Mouse (Mus musculus) erythroblast, embryonic 14.5 days (primary cell): ENCODE data around the gene Abcg2. TPM values are rescaled to one million over a fixed set of nuclear protein-coding genes. Genes with fewer than 3 reads are reported as not detected.
"Not testable (repeated sequence)": the region's sequence is repeated elsewhere in the genome, so short reads cannot be mapped to it uniquely, and the experiment has no call there.

Experiments
- H3K27me3 ChIP-seq: 2 replicates; pipeline ENCODE4 v1.6.1; 2012; ENCODE audit warnings: inconsistent platforms; ENCODE audit not compliant: control insufficient read depth
- H3K36me3 ChIP-seq: 2 replicates; pipeline ENCODE4 v1.6.1; 2012; ENCODE audit warnings: mild to moderate bottlenecking, inconsistent platforms; ENCODE audit not compliant: control insufficient read depth
- H3K4me1 ChIP-seq: 2 replicates; pipeline ENCODE4 v1.6.1; 2012; ENCODE audit warnings: inconsistent platforms; ENCODE audit not compliant: control insufficient read depth
- H3K4me3 ChIP-seq: replicated peaks from 2 replicates; pipeline ENCODE3; 2012; ENCODE audit warnings: moderate library complexity, mild to moderate bottlenecking, inconsistent platforms
- H3K9me3 ChIP-seq: 2 replicates; pipeline ENCODE4 v1.6.1; 2012; ENCODE audit warnings: low read length, inconsistent platforms, mixed read lengths; ENCODE audit not compliant: control insufficient read depth
- GATA1 ChIP-seq: IDR thresholded peaks from 2 replicates; pipeline ENCODE4 v1.6.1; 2012; ENCODE audit warnings: low read length, inconsistent platforms, mixed read lengths
- TAL1 ChIP-seq: IDR thresholded peaks from 3 replicates; pipeline ENCODE4 v1.6.1; 2012; ENCODE audit warnings: low read length, inconsistent platforms, mixed read lengths
- polyA plus RNA-seq: library from polyadenylated mRNA; stranded (reverse); fragments of >175 nt; gene quantifications from 2 replicates; pipeline ENCODE4 v1.2.3, GENCODE M21; 2012

Abcg2 gene
- 6.8 and 7.5 TPM in 2 replicates for polyA plus RNA-seq

DNA sequence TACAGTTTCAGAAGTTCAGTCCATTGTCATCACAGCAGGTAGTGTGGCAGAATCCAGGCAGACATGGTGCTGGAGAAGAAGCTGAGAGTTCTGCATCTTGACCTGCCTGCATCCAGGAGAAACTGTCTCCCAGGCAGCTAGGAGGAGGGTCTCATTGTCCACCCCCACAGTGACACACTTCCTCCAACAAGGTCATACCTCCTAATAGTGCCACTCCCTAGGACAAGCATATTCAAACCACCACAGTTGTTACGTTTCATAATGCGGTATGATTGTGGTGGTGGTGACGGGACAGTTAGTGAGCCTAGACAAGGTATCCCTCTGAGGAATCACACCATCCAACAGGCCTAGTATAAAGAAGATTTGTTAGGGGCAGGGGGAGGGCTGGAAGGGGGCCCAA lies at the start of gene Abcg2:
Gene Abcg2 (plus strand): TSS at position 301 of the 400 bp plus-strand sequence.
- H3K27me3 ChIP-seq, H3K4me1 ChIP-seq, H3K36me3 ChIP-seq, H3K9me3 ChIP-seq, H3K4me3 ChIP-seq: not testable (repeated sequence)

DNA sequence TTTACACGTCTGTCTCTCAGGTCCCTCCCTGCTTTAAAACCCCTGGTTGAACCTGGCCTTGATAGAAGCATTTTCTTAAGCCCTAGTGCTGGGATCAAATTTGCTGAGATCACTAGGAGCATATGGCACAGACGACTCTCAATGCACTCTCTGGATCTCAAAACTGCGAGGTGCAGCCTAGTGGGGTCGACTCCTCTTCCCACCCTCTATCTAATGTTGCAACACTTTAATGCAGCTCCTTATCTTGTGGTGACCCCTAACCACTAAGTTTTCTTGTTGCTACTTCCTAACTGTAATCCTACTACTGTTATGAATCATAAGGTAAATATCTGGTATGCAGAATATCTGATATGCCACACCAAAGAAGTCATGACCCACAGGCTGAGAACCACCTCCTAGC lies 44.1 kb upstream of the Abcg2 start:
- not testable (repeated sequence) for H3K9me3 ChIP-seq, H3K36me3 ChIP-seq, H3K4me3 ChIP-seq, H3K27me3 ChIP-seq, H3K4me1 ChIP-seq

DNA sequence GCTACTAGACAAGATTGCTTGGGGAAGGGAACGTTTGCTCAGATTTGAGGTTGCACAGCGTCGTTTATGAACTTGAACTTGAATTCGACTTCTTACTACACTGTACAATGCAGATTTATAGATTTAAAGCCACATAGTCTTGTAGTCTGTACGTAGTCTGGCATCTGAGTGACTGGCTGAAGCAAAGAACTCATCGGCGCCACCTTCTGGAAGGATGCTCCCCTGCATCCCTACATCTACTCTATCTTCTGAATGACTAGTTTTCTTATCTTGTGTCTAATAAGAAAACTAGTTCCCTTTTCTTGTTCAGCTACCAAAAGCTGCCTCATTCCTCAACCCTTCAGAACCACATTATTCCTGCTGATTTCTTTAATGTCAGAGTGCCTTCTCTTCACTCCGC lies 41.5 kb upstream of the Abcg2 start:
- not testable (repeated sequence) for H3K4me1 ChIP-seq, H3K9me3 ChIP-seq, H3K4me3 ChIP-seq, H3K36me3 ChIP-seq, H3K27me3 ChIP-seq

DNA sequence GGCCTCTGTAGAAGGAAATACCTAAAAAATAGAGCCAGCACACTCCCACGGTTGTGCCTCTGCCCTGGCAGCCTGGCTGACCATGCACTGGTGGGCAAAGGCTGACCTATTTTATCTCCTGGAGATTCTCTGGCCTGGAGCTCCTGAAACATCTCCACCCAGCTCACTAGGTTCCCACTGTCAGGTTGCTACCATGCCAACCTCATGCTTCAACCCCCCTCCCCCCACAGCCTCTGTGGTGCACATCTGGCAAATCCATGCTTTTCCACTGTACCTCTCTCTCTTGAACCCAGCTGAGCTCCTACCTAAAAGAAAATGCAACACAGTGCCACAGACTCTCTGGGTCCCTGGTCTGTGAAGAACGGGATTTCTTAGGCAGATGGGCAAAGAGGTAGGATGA lies 39.4 kb upstream of the Abcg2 start:
- H3K27me3 ChIP-seq, H3K36me3 ChIP-seq, H3K9me3 ChIP-seq, H3K4me3 ChIP-seq, H3K4me1 ChIP-seq: not testable (repeated sequence)

DNA sequence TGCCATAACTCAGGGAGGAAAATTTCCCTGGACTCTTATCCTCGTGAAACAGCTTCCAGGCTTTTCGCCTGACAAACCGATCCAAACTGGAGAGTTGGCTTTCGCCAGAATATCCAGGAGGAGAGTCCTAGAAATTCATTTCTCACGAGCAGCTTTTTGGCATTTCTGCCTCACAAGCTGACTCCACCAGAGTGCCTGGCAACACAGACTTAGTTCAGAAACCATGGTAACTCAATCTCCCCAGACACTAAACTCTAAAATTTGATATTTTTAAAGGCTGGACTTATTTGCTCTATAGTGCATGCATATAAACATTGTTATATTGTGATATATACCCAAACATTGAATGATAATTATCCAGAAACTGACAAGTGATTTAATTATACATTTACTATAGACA lies 38.3 kb upstream of the Abcg2 start:
- H3K4me1 ChIP-seq, H3K27me3 ChIP-seq, H3K9me3 ChIP-seq, H3K4me3 ChIP-seq, H3K36me3 ChIP-seq: not testable (repeated sequence)

DNA sequence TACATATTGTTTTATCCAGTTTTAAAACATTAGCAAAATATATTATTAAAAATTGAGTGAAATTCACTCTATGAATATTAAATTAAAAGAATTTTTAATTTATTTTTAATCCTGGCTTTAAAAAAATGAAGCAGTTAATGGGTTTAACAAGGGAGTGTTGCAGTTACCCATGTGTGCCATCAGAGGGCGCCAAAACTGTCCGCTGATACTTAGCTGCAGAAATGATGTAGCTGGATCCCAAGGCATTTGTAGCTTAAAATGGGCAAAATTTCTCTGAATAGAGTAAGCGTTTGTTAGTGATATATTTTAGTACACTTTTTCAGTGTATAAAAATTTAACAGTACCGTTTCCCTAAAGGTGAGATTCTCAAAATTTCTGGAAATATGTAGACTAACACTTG lies 37.5 kb upstream of the Abcg2 start:
- TF ChIP-seq TAL1 = no peak
- Histone ChIP-seq H3K27me3 (no peaks in the 10 kb centered on the region), H3K4me1 (no peaks in the 10 kb centered on the region), H3K4me3 (no peak overlapping the region), H3K36me3 (no peaks in the 10 kb centered on the region), H3K9me3 (no peaks in the 10 kb centered on the region)

DNA sequence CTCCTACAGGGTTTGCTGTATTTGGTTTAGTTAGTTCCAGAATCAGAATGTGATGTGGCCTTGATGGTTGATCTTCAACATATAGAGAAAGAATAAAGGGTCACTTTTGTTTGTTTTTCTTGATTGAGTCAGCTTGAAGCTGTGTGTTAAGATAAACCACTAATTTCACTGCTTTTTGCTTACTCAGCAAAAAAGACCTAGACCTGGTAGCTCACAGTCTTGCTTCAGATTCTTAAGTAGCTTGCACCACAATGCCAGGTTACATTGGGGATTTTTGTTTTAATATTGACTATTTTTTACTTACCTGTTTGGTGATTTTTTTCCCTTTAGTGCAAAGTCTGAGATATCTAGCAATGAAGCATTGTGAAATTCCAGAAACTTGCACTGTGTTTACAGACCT lies 30.5 kb upstream of the Abcg2 start:
- H3K4me3 ChIP-seq, H3K27me3 ChIP-seq, H3K36me3 ChIP-seq, H3K9me3 ChIP-seq, H3K4me1 ChIP-seq: not testable (repeated sequence)

DNA sequence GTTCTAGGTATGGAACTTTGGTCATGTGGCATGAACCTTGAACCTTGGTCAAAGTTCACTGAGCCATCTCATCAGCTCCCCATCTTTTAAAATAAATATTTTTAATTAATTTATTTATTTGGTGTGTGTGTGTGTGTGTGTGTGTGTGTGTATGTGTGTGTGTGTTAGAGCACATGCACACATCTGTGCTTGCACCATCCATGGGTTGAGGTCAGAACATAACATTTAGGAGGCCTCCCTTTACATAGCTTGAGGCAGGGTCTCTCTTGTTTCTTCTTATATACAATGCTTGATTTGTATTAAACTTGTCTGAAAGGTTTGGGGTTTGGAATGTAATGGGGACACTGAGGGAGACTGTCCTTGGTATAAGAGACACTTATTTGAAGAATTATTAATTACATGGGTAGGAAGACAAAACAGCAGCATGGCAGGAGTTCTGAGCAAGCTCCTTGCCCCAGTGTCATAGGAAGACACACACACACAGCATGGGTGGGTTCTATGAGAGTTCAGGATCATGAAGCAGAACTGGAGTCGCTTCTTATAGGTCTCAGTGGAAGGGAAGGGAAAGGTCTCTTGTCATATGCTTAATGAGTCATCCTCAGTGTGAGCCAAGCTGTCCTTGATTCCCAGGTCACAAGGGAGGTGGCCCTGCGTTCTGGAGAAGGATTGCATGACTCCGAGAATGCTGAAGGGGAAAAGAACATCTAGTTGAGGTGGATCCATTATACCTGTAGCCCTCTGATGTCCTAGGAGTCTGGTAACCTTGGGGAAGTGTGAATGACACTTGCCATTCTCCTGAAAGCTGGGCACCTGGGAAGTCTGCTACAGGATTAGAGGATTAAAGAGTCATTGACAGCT lies 9.9 kb downstream of the Abcg2 start:
- H3K4me3 ChIP-seq, H3K36me3 ChIP-seq, H3K9me3 ChIP-seq, H3K27me3 ChIP-seq, H3K4me1 ChIP-seq: not testable (repeated sequence)

DNA sequence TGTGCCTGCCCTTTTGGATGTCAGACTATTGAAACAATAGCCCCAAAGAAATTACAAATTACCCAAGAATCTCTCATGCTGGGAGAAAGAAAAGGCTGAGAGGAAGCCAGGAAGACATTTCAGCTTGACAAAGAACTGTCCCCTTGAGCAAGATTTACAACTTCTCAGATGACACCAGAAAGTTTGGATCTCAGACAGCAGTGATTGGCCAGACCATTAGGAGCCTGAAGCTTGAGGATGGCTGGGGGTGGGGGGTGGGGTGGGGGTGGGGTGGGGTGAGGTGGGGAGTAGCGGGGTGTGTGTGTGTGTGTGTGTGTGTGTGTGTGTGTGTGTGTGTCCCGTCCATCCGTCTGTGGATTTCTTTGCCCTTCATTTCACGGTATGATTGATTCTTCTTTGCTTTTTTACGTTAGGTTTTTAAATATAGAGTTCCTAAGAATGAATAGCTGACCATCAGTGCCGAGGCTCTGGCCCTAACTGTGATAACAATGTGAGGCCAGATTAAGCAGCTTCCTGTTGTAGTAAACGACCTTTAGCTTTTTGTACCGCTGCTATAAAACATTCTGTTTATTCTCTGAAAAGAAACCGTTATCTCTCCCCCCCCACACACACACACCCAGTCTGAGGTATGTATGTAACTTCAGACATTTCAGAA lies 11.4 kb downstream of the Abcg2 start:
- not testable (repeated sequence) for H3K36me3 ChIP-seq, H3K4me1 ChIP-seq, H3K9me3 ChIP-seq, H3K27me3 ChIP-seq
- H3K4me3 ChIP-seq = peak overlapping the region; percentile 23

DNA sequence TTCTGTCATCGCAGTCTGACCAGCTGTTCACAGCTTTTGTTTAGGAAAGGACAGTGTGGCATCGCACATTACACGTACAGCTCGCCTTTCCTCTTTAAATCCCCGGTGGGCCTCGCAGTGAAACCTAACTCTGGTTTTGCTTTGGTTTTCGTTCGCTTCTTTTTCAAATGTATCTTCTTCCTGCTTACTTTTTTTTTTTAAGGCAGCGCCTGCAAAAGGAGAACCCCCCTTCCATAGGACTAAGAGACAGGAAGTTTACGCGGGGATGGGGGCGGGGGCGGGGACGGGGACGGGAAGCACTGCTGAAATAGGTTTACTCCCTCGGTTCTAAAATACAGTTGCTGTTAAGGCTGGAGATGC lies 12.0 kb downstream of the Abcg2 start:
- H3K4me3 ChIP-seq = peak overlapping the region; percentile 23
- H3K27me3 ChIP-seq = no peaks in the 10 kb centered on the region
- no peak for TF ChIP-seq TAL1
- no peak for TF ChIP-seq GATA1
- H3K4me1 ChIP-seq = peaks cover 4% of the 10 kb centered on the region
- no peaks in the 10 kb centered on the region for H3K9me3 ChIP-seq
- no peaks in the 10 kb centered on the region for H3K36me3 ChIP-seq

DNA sequence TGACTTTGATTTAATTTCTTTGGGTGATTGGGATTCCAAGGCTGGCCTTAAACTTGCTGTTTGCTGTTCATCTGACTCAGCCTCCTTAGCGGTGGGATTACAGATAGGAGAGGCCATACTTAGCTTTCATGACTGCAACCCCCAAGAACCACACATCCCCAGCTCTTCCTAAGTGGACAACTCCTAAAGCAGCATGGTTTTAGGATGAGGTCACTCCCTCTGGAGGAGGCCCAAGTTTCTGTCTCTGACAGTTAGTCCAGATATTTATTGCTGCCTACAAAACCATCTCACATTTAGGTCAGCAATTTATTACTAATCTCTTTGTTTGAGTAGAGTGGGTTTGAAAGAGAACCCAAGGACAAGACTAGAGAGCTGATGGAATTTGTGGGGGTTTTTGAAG lies 17.8 kb downstream of the Abcg2 start:
- not testable (repeated sequence) for H3K27me3 ChIP-seq, H3K9me3 ChIP-seq, H3K4me1 ChIP-seq, H3K36me3 ChIP-seq, H3K4me3 ChIP-seq

DNA sequence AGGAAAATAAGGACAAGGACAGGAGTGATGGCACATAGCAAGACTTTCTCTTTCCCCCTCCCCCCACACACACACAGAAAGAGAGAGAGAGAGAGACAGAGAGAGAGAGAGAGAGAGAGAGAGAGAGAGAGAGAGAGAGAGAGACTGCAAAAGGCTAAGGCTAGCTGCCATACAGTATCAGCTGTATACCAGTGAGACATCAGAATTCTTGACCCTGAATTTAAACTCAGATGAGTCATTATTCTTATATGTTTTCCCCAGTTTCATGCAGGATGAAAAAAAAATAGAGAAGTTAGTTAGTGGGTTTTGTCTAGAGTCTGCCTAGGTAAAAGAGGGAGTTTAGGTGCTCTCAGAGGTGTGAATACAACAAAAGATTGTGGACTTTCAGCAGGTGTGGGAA lies 18.7 kb downstream of the Abcg2 start:
- H3K36me3 ChIP-seq, H3K4me3 ChIP-seq: not testable (repeated sequence)

DNA sequence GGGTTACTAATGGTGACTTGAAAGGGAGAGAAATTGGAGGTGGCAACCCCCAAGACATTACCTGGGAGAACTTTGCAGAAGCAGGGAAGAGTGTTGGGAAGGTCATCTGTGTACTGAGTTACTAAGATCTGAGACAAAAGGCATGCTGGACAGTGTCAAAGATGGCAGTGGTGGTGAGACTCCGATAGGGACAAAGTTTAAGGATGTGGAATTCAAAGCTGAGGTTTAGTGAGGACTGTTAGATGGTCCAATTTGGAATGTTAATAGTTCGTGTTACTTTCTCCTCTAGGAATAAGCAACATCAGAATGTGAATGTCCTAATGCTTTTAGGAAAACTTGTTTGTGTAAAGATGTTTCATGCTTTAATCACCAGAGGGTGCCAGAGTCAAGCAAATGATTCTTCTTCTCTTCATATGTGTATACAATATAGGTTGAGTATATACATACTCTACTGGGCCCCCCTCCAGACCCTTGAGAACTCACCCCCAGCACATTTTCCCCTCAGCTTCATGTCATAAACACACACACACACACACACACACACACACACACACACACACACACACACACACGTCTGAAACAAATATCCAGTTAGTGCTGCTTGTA lies 19.3 kb downstream of the Abcg2 start:
- H3K27me3 ChIP-seq, H3K9me3 ChIP-seq, H3K4me3 ChIP-seq, H3K36me3 ChIP-seq, H3K4me1 ChIP-seq: not testable (repeated sequence)

More for the DNA sequence above, 18.7 kb downstream of the Abcg2 start:
- not testable (repeated sequence) for H3K27me3 ChIP-seq, H3K4me1 ChIP-seq, H3K9me3 ChIP-seq
